Mouse (Mus musculus) kidney, adult 2 months (tissue): ENCODE measurements around the gene Ano7. TPM values are rescaled to one million over a fixed set of nuclear protein-coding genes. Genes with fewer than 3 reads are reported as not detected.

Source experiments
- DNase-seq: peaks from one replicate; pipeline ENCODE4 v3.0.0; 2021
- H3K27ac ChIP-seq: fragments of 200-500 bp; 2 replicates; pipeline ENCODE4 v1.5.1; 2012; ENCODE audit warnings: low read depth, low read length, control low read depth, inconsistent platforms; ENCODE audit not compliant: insufficient read depth
- H3K27me3 ChIP-seq: fragments of 200-500 bp; replicated peaks from 2 replicates; pipeline ENCODE4 v1.6.1; 2012; ENCODE audit warnings: mild to moderate bottlenecking, moderate library complexity, low read length, inconsistent platforms; ENCODE audit not compliant: control insufficient read depth, insufficient read depth
- H3K36me3 ChIP-seq: fragments of 200-500 bp; 2 replicates; pipeline ENCODE4 v1.6.1; 2012; ENCODE audit warnings: mild to moderate bottlenecking, moderate library complexity, low read length, inconsistent platforms; ENCODE audit not compliant: control insufficient read depth, insufficient read depth
- H3K4me1 ChIP-seq: fragments of 200-500 bp; 2 replicates; pipeline ENCODE4 v1.6.1; 2011; ENCODE audit warnings: low read length; ENCODE audit not compliant: control insufficient read depth, insufficient read depth
- H3K4me3 ChIP-seq: fragments of 200-500 bp; 2 replicates; pipeline ENCODE4 v1.5.1; 2011; ENCODE audit warnings: mild to moderate bottlenecking, low read depth, low read length, control low read depth; ENCODE audit not compliant: insufficient read depth
- CTCF ChIP-seq: fragments of 200-500 bp; conservative IDR thresholded peaks from 2 replicates; pipeline ENCODE4 v1.5.1; 2011; ENCODE audit warnings: low read depth, mild to moderate bottlenecking, control low read depth, low read length, moderate library complexity, mixed read lengths; ENCODE audit not compliant: insufficient read depth, insufficient read length
- POLR2A ChIP-seq: fragments of 200-500 bp; IDR thresholded peaks from one replicate; pipeline ENCODE4 v1.6.1; 2011; ENCODE audit warnings: low read depth, low read length, control low read depth
- WGBS: fragments of 180-500 bp; shearing (Covaris S2); methylation state at CpG from one replicate; pipeline ENCODE4 v1.1.7; 2018; 5-methylcytosine and 5-hydroxymethylcytosine counted together
- polyA plus RNA-seq: library from polyadenylated mRNA; depleted of rRNA; stranded (reverse); fragments of >200 nt; gene quantifications from 2 replicates; pipeline ENCODE4 v1.2.3, GENCODE M21; 2012; rRNA removed

Gene Ano7
- polyA plus RNA-seq = 0.04 and 0.05 TPM in 2 replicates

- Histone ChIP-seq H3K27ac (no peak within 1 kb of the TSS), H3K4me1 (no peaks in the 10 kb centered on the region), H3K4me3 (no peak within 1 kb of the TSS), H3K27me3 (no peaks in the 10 kb centered on the region), H3K36me3 (no peaks in the 10 kb centered on the region)
- WGBS = 75% methylated on average over 4 of the region's 4 CpGs
- no peak for DNase-seq
- TF ChIP-seq POLR2A (no peak), CTCF (no peak)
Measured at GRCm38 (mm10) chr1:93373665-93374064, at the start of gene Ano7. Gene Ano7 (plus strand): TSS chr1:93373930.

DNA sequence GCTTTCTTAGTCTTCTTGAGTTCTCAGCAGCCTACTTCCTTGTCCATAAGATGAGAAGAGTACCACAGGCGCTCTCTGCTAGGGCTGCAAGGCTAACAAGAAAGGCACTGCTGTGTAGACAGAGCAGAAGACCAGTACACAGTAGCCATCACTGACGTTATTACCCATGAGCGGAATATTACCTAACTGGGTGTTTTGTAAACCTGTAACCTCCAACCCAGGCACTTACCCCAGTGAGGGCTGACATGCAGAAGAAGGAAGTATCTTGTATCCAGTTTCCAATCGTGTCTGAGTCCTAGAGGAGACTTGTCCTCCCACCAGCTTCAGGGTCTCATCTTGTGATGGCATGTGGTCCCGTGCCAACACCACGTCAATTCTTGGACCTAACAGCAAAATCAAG lies 49.8 kb upstream of the Ano7 start:
- H3K27ac ChIP-seq = no peak overlapping the region

DNA sequence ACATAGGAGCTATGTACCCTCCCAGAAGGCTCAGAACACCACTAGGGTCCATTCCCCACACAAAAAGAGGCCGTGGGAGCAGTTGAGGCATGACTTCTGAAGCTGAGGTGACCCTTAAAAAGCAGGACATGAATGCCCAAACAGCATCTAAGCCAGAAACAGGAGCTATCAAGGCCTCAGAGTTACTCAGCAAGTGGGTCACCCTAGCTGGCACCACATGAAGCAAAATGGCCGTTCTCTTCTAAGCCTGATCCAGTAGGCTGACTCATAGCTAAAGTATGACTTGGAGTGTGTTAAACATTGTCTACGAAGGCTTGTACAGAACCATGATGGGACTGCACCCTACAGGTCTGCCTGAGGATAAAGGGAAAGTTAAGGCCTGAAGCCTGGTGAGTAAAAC lies 47.3 kb upstream of the Ano7 start:
- whole genome bisulfite sequencing = 66% methylated on average over 3 of the region's 3 CpGs
- Histone ChIP-seq H3K27me3 (no peaks in the 10 kb centered on the region), H3K27ac (no peak overlapping the region), H3K4me1 (no peaks in the 10 kb centered on the region), H3K36me3 (no peaks in the 10 kb centered on the region), H3K4me3 (no peak overlapping the region)
- DNase-seq = no peak
- TF ChIP-seq POLR2A = no peak
- no peak for TF ChIP-seq CTCF

More for the DNA sequence above, 49.8 kb upstream of the Ano7 start:
- 90% methylated on average over 6 of the region's 6 CpGs for WGBS
- TF ChIP-seq POLR2A (no peak), CTCF (no peak)
- H3K36me3 ChIP-seq = no peaks in the 10 kb centered on the region
- no peaks in the 10 kb centered on the region for H3K4me1 ChIP-seq
- H3K4me3 ChIP-seq = no peak overlapping the region
- no peaks in the 10 kb centered on the region for H3K27me3 ChIP-seq
- no peak for DNase-seq

- no peak overlapping the region for H3K27ac ChIP-seq
- H3K4me3 ChIP-seq = no peak overlapping the region
- DNase-seq = no peak
- no peaks in the 10 kb centered on the region for H3K4me1 ChIP-seq
- 87% methylated on average over 2 of the region's 2 CpGs for WGBS
- H3K36me3 ChIP-seq = no peaks in the 10 kb centered on the region
- TF ChIP-seq POLR2A = no peak
- TF ChIP-seq CTCF = no peak
- H3K27me3 ChIP-seq = no peaks in the 10 kb centered on the region
Measured at GRCm38 (mm10) chr1:93334621-93335020, 39.1 kb upstream of the Ano7 start.

DNA sequence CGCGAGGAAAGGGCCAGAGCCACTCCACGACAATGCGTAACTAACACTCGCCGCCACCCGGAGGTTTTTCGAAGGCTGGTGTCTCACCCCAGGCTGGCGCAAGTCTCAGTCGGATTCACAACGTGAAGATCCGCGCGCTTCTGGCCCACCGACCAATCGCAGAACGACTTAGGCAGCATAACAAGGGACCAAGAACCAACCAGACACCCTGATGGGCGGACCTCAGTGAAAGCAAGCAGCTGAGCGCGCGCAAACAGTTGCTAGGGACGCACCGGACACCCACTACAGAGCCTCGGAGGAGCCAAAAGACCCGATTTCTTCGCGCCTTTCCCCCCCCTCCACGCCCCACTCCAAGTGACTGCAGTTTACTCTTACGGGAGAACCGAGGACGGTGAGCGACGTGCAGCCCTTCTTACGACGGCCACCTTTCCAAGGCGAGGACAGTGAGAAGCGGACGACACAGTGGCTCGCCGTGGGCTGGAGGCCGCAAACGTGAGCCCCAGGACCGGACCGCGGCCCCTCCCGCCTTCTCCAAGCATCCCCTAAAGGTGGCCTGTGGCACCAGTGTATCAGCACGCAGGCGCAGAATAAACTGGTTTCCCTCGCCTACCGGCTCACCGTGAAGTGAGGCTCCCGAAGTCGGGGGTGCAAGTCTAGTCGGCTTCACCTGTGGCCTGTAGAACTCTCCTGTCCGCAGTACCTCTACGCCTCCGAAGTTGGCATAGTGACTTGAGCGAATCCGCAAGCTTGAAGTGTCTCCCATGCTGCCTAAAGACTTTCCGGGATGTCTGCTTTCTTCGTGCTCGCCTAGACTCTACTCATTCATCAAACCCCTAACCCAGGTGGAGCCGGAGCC lies 30.9 kb upstream of the Ano7 start, which contains the start of the genes Ppp1r7 and Pask:
Gene Ppp1r7, plus strand, starts transcription at position 207 of the 856 bp plus-strand sequence.
Gene Pask, minus strand, starts transcription at position 835 of the 856 bp plus-strand sequence.
- WGBS = under 1% methylated on average over 63 of the region's 63 CpGs
- no peaks in the 10 kb centered on the region for H3K4me1 ChIP-seq
- peak; percentile 98 for DNase-seq
- no peaks in the 10 kb centered on the region for H3K27me3 ChIP-seq
- H3K36me3 ChIP-seq = no peaks in the 10 kb centered on the region
- TF ChIP-seq CTCF = no peak
- no peak for TF ChIP-seq POLR2A
- peak within 1 kb of the TSS; percentile 26; the same call in 1 of the 2 replicates for H3K27ac ChIP-seq
- peak within 1 kb of the TSS; percentile 84 for H3K4me3 ChIP-seq

DNA sequence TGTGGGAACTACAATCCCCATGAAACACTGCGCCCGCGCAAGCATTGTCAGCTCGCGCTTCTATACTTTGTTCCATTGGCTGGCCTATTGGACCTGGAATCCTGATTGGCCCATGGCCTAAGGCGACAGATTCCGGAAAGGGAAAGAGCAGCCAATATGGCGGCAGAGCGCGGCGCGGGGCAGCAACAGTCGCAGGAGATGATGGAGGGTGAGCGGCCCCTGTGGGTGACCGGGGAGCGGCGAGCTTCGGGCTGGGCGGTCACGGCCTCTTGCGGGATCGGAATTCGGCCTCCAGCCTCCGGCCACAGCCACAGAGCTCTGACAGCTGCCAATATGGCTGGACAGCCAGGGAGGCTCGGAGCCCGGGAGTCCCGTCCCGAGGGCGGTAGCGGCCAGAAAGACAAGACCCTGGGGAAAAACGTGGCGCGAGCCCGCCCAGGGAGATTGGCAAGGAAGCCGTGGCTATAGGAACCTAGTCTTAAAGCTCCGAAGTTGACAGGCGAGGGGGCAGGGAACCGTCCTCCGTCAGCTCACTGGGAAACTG lies 30.2 kb upstream of the Ano7 start:
- DNase-seq = peak; percentile 98

DNA sequence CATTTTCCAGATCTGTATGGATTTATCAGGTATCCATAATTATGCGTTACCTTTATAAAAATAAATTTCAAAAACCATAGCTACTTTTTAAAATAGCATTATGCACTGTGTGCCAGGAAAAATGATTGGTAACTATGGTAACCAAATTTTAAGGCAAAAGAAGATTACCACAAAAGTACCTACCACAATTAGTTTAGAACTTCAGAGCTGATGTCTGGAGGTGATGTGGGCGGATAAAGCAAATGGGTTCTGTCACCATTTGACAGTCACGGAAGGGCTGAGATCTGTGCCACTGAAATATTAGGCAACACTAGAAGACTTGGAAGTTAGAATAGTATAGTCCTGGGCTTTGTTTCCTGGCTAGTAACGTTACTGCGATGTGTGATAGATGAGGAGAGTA lies 26.6 kb upstream of the Ano7 start:
- no peaks in the 10 kb centered on the region for H3K4me1 ChIP-seq
- WGBS = 93% methylated on average over 5 of the region's 5 CpGs
- H3K27me3 ChIP-seq = no peaks in the 10 kb centered on the region
- DNase-seq = no peak
- no peak overlapping the region for H3K27ac ChIP-seq
- no peak overlapping the region for H3K4me3 ChIP-seq
- TF ChIP-seq CTCF (no peak), POLR2A (no peak)
- H3K36me3 ChIP-seq = no peaks in the 10 kb centered on the region

More for the DNA sequence above, 30.2 kb upstream of the Ano7 start:
- WGBS = under 1% methylated on average over 39 of the region's 39 CpGs
- H3K4me3 ChIP-seq = peak overlapping the region; percentile 84
- peak overlapping the region; percentile 26; the same call in 1 of the 2 replicates for H3K27ac ChIP-seq
- H3K36me3 ChIP-seq = no peaks in the 10 kb centered on the region
- H3K4me1 ChIP-seq = no peaks in the 10 kb centered on the region
- TF ChIP-seq POLR2A = peak; percentile 61
- no peak; the same call in 1 of the 2 replicates for TF ChIP-seq CTCF
- H3K27me3 ChIP-seq = no peaks in the 10 kb centered on the region
